In genomic region chr2:94288086-94288485, GRCm38 (mm10) we compare ENCODE assay signal across 20 mouse cellular contexts.
DNase-seq lines count a peak whose midpoint lies in the region; ATAC-seq lines count a peak whose summit lies in the region.
"Had no signal": no experiment of that assay in that cellular context is flagged by ENCODE, and none has a peak within 500 bp of the region (broad histone marks: within the 10 kb centered on the region; RNA-seq: fewer than 3 reads in every experiment).

No protein-coding gene starts in this region.

- H3K9me3 ChIP-seq in forebrain, embryonic 13.5 days (replicated peaks), result no peaks in the 10 kb centered on the region
- no peaks in the 10 kb centered on the region for H3K9me3 ChIP-seq in forebrain, embryonic 12.5 days
- H3K9me3 ChIP-seq: lung, embryonic 15.5 days; neural tube, embryonic 13.5 days had no signal

- ATAC-seq in forebrain, embryonic 13.5 days, result no peak
- ATAC-seq in forebrain, embryonic 12.5 days (ENCODE audit: low FRiP score), result no peak
- ATAC-seq: hindbrain, embryonic 16.5 days had no signal

- H3K36me3 ChIP-seq in forebrain, embryonic 13.5 days (ENCODE audit: poor library complexity, severe bottlenecking), result no peaks in the 10 kb centered on the region
- H3K36me3 ChIP-seq in forebrain, embryonic 12.5 days (replicated peaks), result no peaks in the 10 kb centered on the region
- H3K36me3 ChIP-seq: lung, embryonic 15.5 days; neural tube, embryonic 13.5 days had no signal

- H3K4me2 ChIP-seq in forebrain, embryonic 13.5 days, result no peak overlapping the region
- H3K4me2 ChIP-seq in forebrain, embryonic 12.5 days, result no peak overlapping the region
- H3K4me2 ChIP-seq: heart, embryonic 11.5 days; liver, embryonic 11.5 days; lung, embryonic 15.5 days; neural tube, embryonic 13.5 days had no signal

- H3K9ac ChIP-seq in forebrain, embryonic 13.5 days, result peak overlapping the region; percentile 16; the same call in 1 of the 2 replicates
- H3K9ac ChIP-seq in forebrain, embryonic 12.5 days, result no peak overlapping the region
- H3K9ac ChIP-seq: lung, embryonic 15.5 days; neural tube, embryonic 13.5 days had no signal

- no peaks in the 10 kb centered on the region for H3K27me3 ChIP-seq in forebrain, embryonic 13.5 days
- no peaks in the 10 kb centered on the region for H3K27me3 ChIP-seq in forebrain, embryonic 12.5 days
- H3K27me3 ChIP-seq: lung, embryonic 15.5 days; neural tube, embryonic 13.5 days had no signal

- H3K4me3 ChIP-seq in forebrain, embryonic 13.5 days, result no peak overlapping the region
- H3K4me3 ChIP-seq in forebrain, embryonic 12.5 days (replicated peaks), result no peak overlapping the region
- H3K4me3 ChIP-seq: layer of hippocampus, adult 2 months; lung, embryonic 15.5 days; neural tube, embryonic 13.5 days had no signal

- H3K27ac ChIP-seq in forebrain, embryonic 13.5 days, result peak overlapping the region; percentile 10; the same call in 1 of the 2 replicates
- H3K27ac ChIP-seq in forebrain, embryonic 12.5 days, result no peak overlapping the region
- H3K27ac ChIP-seq: kidney, postnatal 0 days; layer of hippocampus, adult 2 months; lung, embryonic 15.5 days had no signal

- peaks cover 38% of the 10 kb centered on the region for H3K4me1 ChIP-seq in forebrain, embryonic 13.5 days
- peaks cover 37% of the 10 kb centered on the region for H3K4me1 ChIP-seq in forebrain, embryonic 12.5 days

- DNase-seq in 3134 (ENCODE audit: extremely low read depth, insufficient read length, low spot score), result peak; percentile 51
- peak; percentile 91 for DNase-seq in 3T3-L1 (ENCODE audit: low read depth, low spot score)
- peak; percentile 60 for DNase-seq in brain, adult 2 months (ENCODE audit: low read depth, low spot score)
- no peak for DNase-seq in frontal cortex, postnatal 14 days (ENCODE audit: low spot score in 2 of 2)
- DNase-seq in heart, adult 9 months (ENCODE audit: low spot score in 2 of 2), result no peak
- DNase-seq: cerebellum, adult 9-11 months; gastrocnemius, postnatal 36 days; kidney, adult 11 months; left cerebral cortex, postnatal 4 days; right cerebral cortex, postnatal 25 days; thymus, postnatal 14 days had no signal

- 30% methylated on average over 5 of the region's 5 CpGs for WGBS in forebrain, embryonic 13.5 days
- 44% methylated on average over 5 of the region's 5 CpGs for WGBS in forebrain, embryonic 12.5 days

Comparison
In these comparisons a context has a peak if more than half of its experiments do, and no peak if none do; other contexts are left out.
1. DNase-seq: peak in 3134 (single experiment), 3T3-L1 (single experiment) and brain, adult 2 months (single experiment); none in frontal cortex, postnatal 14 days (0 of 2) and heart, adult 9 months (0 of 2).